In the genomic region with DNA sequence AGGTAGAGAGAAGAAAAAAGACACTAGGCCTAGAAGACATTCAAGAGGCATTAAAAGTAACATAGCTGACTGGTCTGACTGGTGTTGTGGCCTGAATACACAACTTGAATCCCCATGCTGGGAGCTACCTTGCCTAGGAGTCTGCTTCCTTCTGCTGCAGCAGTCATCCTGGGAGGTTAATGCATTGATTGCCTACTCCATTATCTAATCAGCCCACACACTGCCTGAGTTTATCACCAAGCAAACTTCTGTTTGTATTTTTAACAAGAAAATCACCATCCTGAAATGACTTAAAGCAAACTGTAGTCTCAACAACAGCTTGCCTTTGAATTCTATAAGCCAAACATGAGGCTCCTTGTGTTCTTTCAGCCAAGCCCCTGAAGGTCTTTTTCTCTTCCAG, we compare ENCODE assay signal across 24 mouse cellular contexts.
"Had no signal": no experiment of that assay in that cellular context is flagged by ENCODE, and none has a peak within 500 bp of the region (broad histone marks: within the 10 kb centered on the region; RNA-seq: fewer than 3 reads in every experiment).

No protein-coding gene starts in this region.

- ATAC-seq: hindbrain, postnatal 0 days; intestine, embryonic 16.5 days had no signal

- H3K36me3 ChIP-seq: heart, embryonic 10.5 days; heart, embryonic 12.5 days; hindbrain, embryonic 12.5 days; hindbrain, embryonic 15.5 days; kidney, embryonic 15.5 days; limb, embryonic 13.5 days; limb, embryonic 15.5 days; liver, embryonic 13.5 days had no signal

- DNase-seq: gastrocnemius, postnatal 25 days; heart, postnatal 10 days; heart, postnatal 4 days; kidney, adult 11 months; kidney, adult 2 months; kidney, adult 9 months; kidney, postnatal 14 days; kidney, postnatal 36 days; layer of hippocampus, adult 9-11 months; layer of hippocampus, postnatal 36 days; left cerebral cortex, postnatal 4 days; liver, embryonic 13.5 days had no signal

- H3K4me3 ChIP-seq: heart, embryonic 10.5 days; heart, embryonic 12.5 days; hindbrain, embryonic 10.5 days; hindbrain, embryonic 12.5 days; hindbrain, embryonic 15.5 days; kidney, embryonic 15.5 days; limb, embryonic 13.5 days; limb, embryonic 15.5 days; liver, embryonic 13.5 days had no signal

- H3K4me2 ChIP-seq: heart, embryonic 12.5 days; hindbrain, embryonic 12.5 days; hindbrain, embryonic 15.5 days; kidney, embryonic 15.5 days; limb, embryonic 13.5 days; limb, embryonic 15.5 days; liver, embryonic 11.5 days; liver, embryonic 13.5 days had no signal

- H3K9ac ChIP-seq: heart, embryonic 12.5 days; hindbrain, embryonic 12.5 days; hindbrain, embryonic 15.5 days; kidney, embryonic 15.5 days; limb, embryonic 13.5 days; limb, embryonic 15.5 days; liver, embryonic 13.5 days had no signal

- H3K27me3 ChIP-seq: heart, embryonic 12.5 days; hindbrain, embryonic 15.5 days; limb, embryonic 13.5 days; limb, embryonic 15.5 days; liver, embryonic 13.5 days had no signal

- H3K9me3 ChIP-seq: heart, embryonic 10.5 days; heart, embryonic 12.5 days; hindbrain, embryonic 10.5 days; hindbrain, embryonic 12.5 days; hindbrain, embryonic 15.5 days; kidney, embryonic 15.5 days; limb, embryonic 13.5 days; limb, embryonic 15.5 days; liver, embryonic 13.5 days had no signal

- H3K27ac ChIP-seq: heart, embryonic 10.5 days; hindbrain, embryonic 10.5 days; hindbrain, embryonic 12.5 days; hindbrain, embryonic 15.5 days; hindbrain, postnatal 0 days; kidney, embryonic 15.5 days; kidney, postnatal 0 days; limb, embryonic 13.5 days; limb, embryonic 15.5 days; liver, embryonic 13.5 days had no signal

- H3K4me1 ChIP-seq: heart, embryonic 10.5 days; heart, embryonic 12.5 days; hindbrain, embryonic 10.5 days; hindbrain, embryonic 12.5 days; hindbrain, embryonic 15.5 days; kidney, embryonic 15.5 days; limb, embryonic 13.5 days; limb, embryonic 15.5 days; liver, embryonic 13.5 days had no signal
